Mouse (Mus musculus) heart, embryonic 15.5 days (tissue): ENCODE results near the gene Dvl3. TPM values are rescaled to one million over a fixed set of nuclear protein-coding genes. Genes with fewer than 3 reads are reported as not detected.

Experiments
- ATAC-seq: fragments of 200-750 bp; cut with Nextera tagmentation; replicated peaks from 2 replicates; pipeline ENCODE4 v1.8.0; 2017; ENCODE audit warnings: low read depth, moderate TSS enrichment; ENCODE audit not compliant: insufficient number of reproducible peaks, insufficient read depth, low FRiP score
- H3K27ac ChIP-seq: fragments of 300-500 bp; sonication (generic); 2 replicates; pipeline ENCODE4 v1.5.1; 2015; ENCODE audit warnings: mild to moderate bottlenecking, inconsistent platforms
- H3K27me3 ChIP-seq: fragments of 300-500 bp; sonication (generic); 2 replicates; pipeline ENCODE4 v1.6.1; 2015; ENCODE audit warnings: inconsistent platforms
- H3K36me3 ChIP-seq: fragments of 300-500 bp; sonication (generic); 2 replicates; pipeline ENCODE4 v1.6.1; 2015; ENCODE audit warnings: mild to moderate bottlenecking, inconsistent platforms
- H3K4me1 ChIP-seq: fragments of 300-500 bp; sonication (generic); replicated peaks from 2 replicates; pipeline ENCODE4 v1.6.1; 2015; ENCODE audit warnings: inconsistent platforms
- H3K4me2 ChIP-seq: fragments of 300-500 bp; sonication (generic); 2 replicates; pipeline ENCODE4 v1.6.1; 2015; ENCODE audit warnings: inconsistent platforms, mild to moderate bottlenecking, moderate library complexity
- H3K4me3 ChIP-seq: fragments of 300-500 bp; sonication (generic); 2 replicates; pipeline ENCODE4 v1.5.1; 2015; ENCODE audit warnings: mild to moderate bottlenecking, inconsistent platforms
- H3K9ac ChIP-seq: fragments of 300-500 bp; sonication (generic); 2 replicates; pipeline ENCODE4 v1.6.1; 2015; ENCODE audit warnings: mild to moderate bottlenecking, inconsistent platforms
- H3K9me3 ChIP-seq: fragments of 300-500 bp; sonication (generic); replicated peaks from 2 replicates; pipeline ENCODE4 v1.6.1; 2016; ENCODE audit warnings: inconsistent platforms
- WGBS: fragments of 180-500 bp; shearing (Covaris S2); methylation state at CpG from one replicate; pipeline ENCODE4 v1.1.7; 2015; ENCODE audit warnings: mixed read lengths; 5-methylcytosine and 5-hydroxymethylcytosine counted together
- polyA plus RNA-seq: library from polyadenylated mRNA; unstranded; fragments of >200 nt; fragmentation: Nextera tagmentation; extraction: Ambion mirVana; gene quantifications from 2 replicates; pipeline ENCODE4 v1.2.1, GENCODE M21; 2015

Gene Dvl3
- polyA plus RNA-seq, 1 experiment from 2014 or later: 16.9 TPM

- no peaks in the 10 kb centered on the region for H3K27me3 ChIP-seq
- under 1% methylated on average over 56 of the region's 56 CpGs for WGBS
- peaks cover 56% of the 10 kb centered on the region for H3K36me3 ChIP-seq
- peak within 1 kb of the TSS; percentile 71 for H3K4me2 ChIP-seq
- peak; percentile 99 for ATAC-seq
- H3K27ac ChIP-seq: peak within 1 kb of the TSS; percentile 69
- H3K9me3 ChIP-seq: no peaks in the 10 kb centered on the region
- peaks cover 21% of the 10 kb centered on the region for H3K4me1 ChIP-seq
- H3K4me3 ChIP-seq: peak within 1 kb of the TSS; percentile 83
- peak within 1 kb of the TSS; percentile 83 for H3K9ac ChIP-seq
Measured at GRCm38 (mm10) chr16:20548096-20548948, 31.5 kb downstream of the Dvl3 start, which contains the start of gene Abcf3. Gene Abcf3, plus strand, starts transcription at chr16:20548577.

DNA sequence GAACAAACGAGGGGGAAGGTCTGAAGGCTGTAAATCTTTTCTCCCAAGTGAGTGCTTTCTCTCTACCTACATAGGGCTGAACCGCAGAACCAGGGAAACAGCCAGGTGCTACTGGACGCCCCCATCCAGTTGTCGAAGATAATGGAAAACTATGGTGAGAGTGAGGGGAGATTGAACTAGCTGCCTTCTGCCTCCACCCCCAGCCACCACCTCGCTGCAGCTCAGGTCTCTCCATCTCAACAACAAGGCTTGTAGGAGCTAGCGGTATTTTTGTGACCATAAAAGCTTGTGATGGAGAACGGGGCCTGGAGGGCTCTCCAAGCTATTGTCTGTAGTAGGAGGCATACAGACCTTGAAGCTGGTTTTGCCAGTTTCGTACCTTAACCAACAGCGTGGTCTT lies 32.4 kb downstream of the Dvl3 start:
- Histone ChIP-seq H3K27me3 (no peaks in the 10 kb centered on the region), H3K9me3 (no peaks in the 10 kb centered on the region), H3K4me3 (peak overlapping the region; percentile 83), H3K27ac (no peak overlapping the region), H3K4me2 (peak overlapping the region; percentile 71), H3K36me3 (peaks cover 56% of the 10 kb centered on the region), H3K9ac (peak overlapping the region; percentile 83), H3K4me1 (peaks cover 21% of the 10 kb centered on the region)
- WGBS: 42% methylated on average over 9 of the region's 9 CpGs
- no peak for ATAC-seq

DNA sequence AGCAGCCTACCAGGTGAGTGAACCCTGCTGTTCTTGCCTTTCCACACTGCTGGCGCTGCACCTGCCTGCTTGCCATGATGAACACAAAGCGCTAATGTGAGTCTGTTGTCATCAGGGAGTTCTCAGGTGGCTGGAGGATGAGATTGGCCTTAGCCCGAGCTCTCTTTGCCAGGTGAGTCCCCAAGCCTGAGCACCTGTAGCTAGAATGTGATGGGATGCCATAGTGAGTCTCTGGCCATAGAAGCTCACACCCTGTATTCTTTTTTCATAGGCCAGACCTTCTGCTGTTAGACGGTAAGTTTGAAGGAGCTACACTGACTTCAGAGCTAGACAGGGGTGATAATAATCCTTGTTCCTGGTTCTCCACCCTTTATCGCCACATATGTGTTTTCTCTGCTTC lies 34.9 kb downstream of the Dvl3 start:
- no peak for ATAC-seq
- no peaks in the 10 kb centered on the region for H3K27me3 ChIP-seq
- no peak overlapping the region for H3K9ac ChIP-seq
- WGBS: 92% methylated on average over 5 of the region's 5 CpGs
- no peak overlapping the region for H3K27ac ChIP-seq
- H3K4me1 ChIP-seq: peaks cover 21% of the 10 kb centered on the region
- peaks cover 53% of the 10 kb centered on the region for H3K36me3 ChIP-seq
- H3K4me3 ChIP-seq: no peak overlapping the region
- H3K9me3 ChIP-seq: no peaks in the 10 kb centered on the region
- no peak overlapping the region for H3K4me2 ChIP-seq

- peaks cover 57% of the 10 kb centered on the region for H3K36me3 ChIP-seq
- WGBS: 89% methylated on average over 1 of the region's 1 CpGs
- no peak for ATAC-seq
Measured at GRCm38 (mm10) chr16:20552594-20552993, 35.8 kb downstream of the Dvl3 start.

DNA sequence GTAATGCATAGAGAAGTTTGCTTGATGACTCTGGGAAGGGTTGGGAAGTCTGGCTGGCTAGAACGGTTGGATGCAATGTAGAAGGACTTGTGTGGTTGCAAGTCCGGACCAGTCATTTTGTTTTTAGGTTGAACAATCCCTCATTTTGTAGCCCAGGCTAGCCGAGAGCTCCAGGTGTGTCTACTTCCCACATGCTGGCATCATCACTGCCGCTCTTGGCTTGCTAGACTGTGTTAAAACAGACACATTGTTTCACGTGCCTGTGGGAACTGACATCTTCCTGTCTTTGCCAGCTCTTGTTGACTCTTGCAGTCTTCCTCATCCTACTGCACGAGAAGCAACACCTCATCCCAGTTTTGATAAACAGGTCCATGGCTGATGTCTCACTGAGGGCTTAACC lies 38.2 kb downstream of the Dvl3 start:
- no peak for ATAC-seq
- no peaks in the 10 kb centered on the region for H3K27me3 ChIP-seq
- no peak overlapping the region for H3K9ac ChIP-seq
- no peak overlapping the region for H3K27ac ChIP-seq
- H3K9me3 ChIP-seq: no peaks in the 10 kb centered on the region
- no peak overlapping the region for H3K4me3 ChIP-seq
- whole genome bisulfite sequencing: 85% methylated on average over 6 of the region's 6 CpGs
- no peak overlapping the region for H3K4me2 ChIP-seq
- no peaks in the 10 kb centered on the region for H3K4me1 ChIP-seq
- H3K36me3 ChIP-seq: peaks cover 76% of the 10 kb centered on the region

More at GRCm38 (mm10) chr16:20552594-20552993, 35.8 kb downstream of the Dvl3 start:
- H3K27me3 ChIP-seq: no peaks in the 10 kb centered on the region
- H3K27ac ChIP-seq: no peak overlapping the region
- peaks cover 14% of the 10 kb centered on the region for H3K4me1 ChIP-seq
- no peaks in the 10 kb centered on the region for H3K9me3 ChIP-seq
- no peak overlapping the region for H3K4me3 ChIP-seq
- H3K9ac ChIP-seq: no peak overlapping the region
- no peak overlapping the region for H3K4me2 ChIP-seq

DNA sequence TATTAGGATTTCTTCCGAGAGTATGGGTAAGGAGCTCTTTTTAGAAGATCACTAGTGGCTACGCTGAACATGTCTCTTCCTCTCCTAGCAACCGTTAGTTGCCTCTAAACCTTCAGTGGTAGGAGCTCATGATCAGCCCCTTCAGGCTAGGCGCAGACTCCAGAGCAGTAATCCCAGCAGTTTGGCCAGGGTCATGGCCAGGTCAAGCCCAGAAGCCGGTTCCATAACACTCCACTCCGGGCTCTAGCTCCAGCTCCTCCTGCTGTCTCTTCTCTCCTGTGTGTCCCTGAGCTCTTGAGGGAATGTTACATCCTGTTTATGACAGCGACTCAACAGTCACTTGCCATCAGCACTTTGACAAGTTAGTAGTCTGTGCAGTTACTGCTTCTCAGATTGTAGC lies 40.6 kb downstream of the Dvl3 start:
- Histone ChIP-seq H3K27me3 (no peaks in the 10 kb centered on the region), H3K27ac (no peak overlapping the region), H3K9me3 (no peaks in the 10 kb centered on the region), H3K4me1 (no peaks in the 10 kb centered on the region), H3K9ac (no peak overlapping the region), H3K4me3 (no peak overlapping the region), H3K4me2 (no peak overlapping the region), H3K36me3 (peaks cover 78% of the 10 kb centered on the region)
- WGBS: 70% methylated on average over 7 of the region's 7 CpGs
- no peak for ATAC-seq

DNA sequence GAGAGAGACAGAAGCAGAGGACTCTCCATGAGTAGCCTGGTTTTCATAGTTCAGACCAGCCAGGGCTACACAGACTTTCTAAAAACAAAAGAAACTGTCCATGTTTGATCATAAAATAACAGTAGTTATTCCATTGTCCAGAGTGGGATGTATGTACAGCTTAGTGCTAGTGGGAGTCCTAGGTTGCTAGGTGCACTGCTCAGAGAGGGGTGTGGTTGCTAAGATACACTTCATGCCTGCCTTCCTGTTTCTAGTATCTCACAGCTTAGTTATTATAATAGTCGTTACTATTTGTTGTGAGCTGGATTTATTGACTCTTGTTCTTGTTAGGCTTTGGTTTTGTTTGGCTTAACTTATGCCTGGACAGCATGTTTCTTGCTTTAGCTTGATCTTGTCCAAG lies 48.3 kb downstream of the Dvl3 start:
- Histone ChIP-seq H3K27me3 (no peaks in the 10 kb centered on the region), H3K36me3 (peaks cover 22% of the 10 kb centered on the region), H3K9ac (no peak overlapping the region), H3K4me3 (no peak overlapping the region), H3K4me1 (no peaks in the 10 kb centered on the region), H3K9me3 (no peaks in the 10 kb centered on the region), H3K4me2 (no peak overlapping the region), H3K27ac (no peak overlapping the region)
- 65% methylated on average over 1 of the region's 1 CpGs for WGBS
- ATAC-seq: no peak

Other genes with a start within 250 kb of the Dvl3 start
- 63.5 and 64.1 TPM in 2 replicates for gene Parl, start 214.6 kb upstream of the Dvl3 start, polyA plus RNA-seq
- not detected in 2 replicates for gene Cyp2ab1, start 191.6 kb upstream of the Dvl3 start, polyA plus RNA-seq
- 55.5 and 60.5 TPM in 2 replicates for gene Abcc5, start 90.6 kb upstream of the Dvl3 start, polyA plus RNA-seq
- gene Eif2b5, start 18.2 kb upstream of the Dvl3 start, polyA plus RNA-seq: 66.6 and 75.9 TPM in 2 replicates
- gene Ap2m1, start 18.5 kb downstream of the Dvl3 start, polyA plus RNA-seq: 440 and 469 TPM in 2 replicates
- 47.1 and 50.5 TPM in 2 replicates for gene Abcf3, start 31.6 kb downstream of the Dvl3 start, polyA plus RNA-seq
- 0.09 and 0.80 TPM in 2 replicates for gene Vwa5b2, start 72.5 kb downstream of the Dvl3 start, polyA plus RNA-seq
- 13.4 and 17.6 TPM in 2 replicates for gene Eef1akmt4, start 94.6 kb downstream of the Dvl3 start, polyA plus RNA-seq
- gene Gm49333, start 94.6 kb downstream of the Dvl3 start, polyA plus RNA-seq: not detected in 2 replicates
- 23.6 and 30.7 TPM in 2 replicates for gene Alg3, start 94.8 kb downstream of the Dvl3 start, polyA plus RNA-seq
- 0.31 and 0.46 TPM in 2 replicates for gene Camk2n2, start 104.3 kb downstream of the Dvl3 start, polyA plus RNA-seq
- gene Ece2, start 112.8 kb downstream of the Dvl3 start, polyA plus RNA-seq: 0.93 and 1.5 TPM in 2 replicates
- 202 and 242 TPM in 2 replicates for gene Psmd2, start 134.7 kb downstream of the Dvl3 start, polyA plus RNA-seq
- gene Eif4g1, start 151.3 kb downstream of the Dvl3 start, polyA plus RNA-seq: 95.3 and 129 TPM in 2 replicates
- 7.1 and 9.0 TPM in 2 replicates for gene Fam131a, start 176.3 kb downstream of the Dvl3 start, polyA plus RNA-seq
- 41.0 and 54.5 TPM in 2 replicates for gene Polr2h, start 200.7 kb downstream of the Dvl3 start, polyA plus RNA-seq
- gene Clcn2, start 200.8 kb downstream of the Dvl3 start, polyA plus RNA-seq: 3.8 and 6.5 TPM in 2 replicates
- gene Chrd, start 216.1 kb downstream of the Dvl3 start, polyA plus RNA-seq: 1.1 and 2.2 TPM in 2 replicates
- 0.08 and 0.34 TPM in 2 replicates for gene Thpo, start 217.5 kb downstream of the Dvl3 start, polyA plus RNA-seq